Mouse (Mus musculus): Measurements from ENCODE around the gene Olfr628. TPM values are rescaled to one million over a fixed set of nuclear protein-coding genes. Genes with fewer than 3 reads are reported as not detected.
"Not testable (repeated sequence)": the region's sequence is repeated elsewhere in the genome, so short reads cannot be mapped to it uniquely, and the experiment has no call there.

The Olfr628 gene
- polyA plus RNA-seq (2021), result not detected

GRCm38 (mm10) chr7:103730074-103730473, at the start of gene Olfr628:
Gene Olfr628, plus strand, starts transcription at chr7:103730374.
- in situ Hi-C loops (cut with MboI; ENCODE audit: low pct_unique_long_range_greater_than_20kb), result no loop called here
- ChIA-PET POLR2A (no interaction called here), CTCF (no interaction called here)
- ATAC-seq, result no peak
- DNase-seq (ENCODE audit: low read depth, low spot score), result no peak
- no peaks in the 10 kb centered on the region for H3K27me3 ChIP-seq
- TF ChIP-seq CTCF (IDR thresholded peaks at IDR 0.05), result no peak

GRCm38 (mm10) chr7:103682420-103682819, 47.8 kb upstream of the Olfr628 start, which contains the start of gene Olfr625-ps1:
Gene Olfr625-ps1, plus strand, starts transcription at chr7:103682720.
- TF ChIP-seq CTCF (IDR thresholded peaks at IDR 0.05), result no peak
- in situ Hi-C loops (cut with MboI; ENCODE audit: low pct_unique_long_range_greater_than_20kb), result no loop called here
- POLR2A ChIA-PET, result no interaction called here
- no peaks in the 10 kb centered on the region for H3K27me3 ChIP-seq
- ATAC-seq, result no peak
- CTCF ChIA-PET, result no interaction called here
- DNase-seq (ENCODE audit: low read depth, low spot score), result no peak

- ChIA-PET CTCF (no interaction called here), POLR2A (no interaction called here)
Measured at GRCm38 (mm10) chr7:103699469-103699868, 30.7 kb upstream of the Olfr628 start.

DNA sequence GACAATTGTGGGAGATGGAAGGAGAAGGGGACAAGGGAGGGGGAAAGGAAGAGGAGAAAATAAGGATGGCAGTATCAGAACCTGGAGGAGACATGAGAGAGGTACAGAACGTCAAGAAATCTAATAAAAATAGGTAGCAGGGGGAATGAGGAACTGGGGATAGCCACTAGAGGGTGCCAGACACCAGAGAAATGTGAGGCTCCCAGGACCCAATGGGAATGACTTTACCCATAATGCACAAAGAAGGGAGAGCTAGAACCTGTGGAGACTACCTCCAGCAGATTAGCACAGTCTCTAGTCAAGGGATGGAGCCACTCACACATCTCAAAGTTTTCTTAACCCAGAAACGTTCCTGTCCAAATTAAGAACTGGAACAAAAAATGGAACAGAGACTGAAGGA, 18.1 kb upstream of the Olfr628 start:
- no peak for TF ChIP-seq CTCF (IDR thresholded peaks at IDR 0.05)
- no peak for ATAC-seq
- H3K27me3 ChIP-seq, result no peaks in the 10 kb centered on the region
- no peak for DNase-seq (ENCODE audit: low read depth, low spot score)
- CTCF ChIA-PET, result no interaction called here
- in situ Hi-C loops (cut with MboI; ENCODE audit: low pct_unique_long_range_greater_than_20kb), result no loop called here
- POLR2A ChIA-PET, result no interaction called here

More at GRCm38 (mm10) chr7:103699469-103699868, 30.7 kb upstream of the Olfr628 start:
- no peak for DNase-seq (ENCODE audit: low read depth, low spot score)
- TF ChIP-seq CTCF (IDR thresholded peaks at IDR 0.05), result no peak
- no peaks in the 10 kb centered on the region for H3K27me3 ChIP-seq
- in situ Hi-C loops (cut with MboI; ENCODE audit: low pct_unique_long_range_greater_than_20kb), result no loop called here
- ATAC-seq, result no peak

- H3K27me3 ChIP-seq, result no peaks in the 10 kb centered on the region
- ChIA-PET POLR2A (no interaction called here), CTCF (no interaction called here)
- in situ Hi-C loops (cut with MboI; ENCODE audit: low pct_unique_long_range_greater_than_20kb), result no loop called here
- DNase-seq (ENCODE audit: low read depth, low spot score) (no peak), ATAC-seq (no peak)
- TF ChIP-seq CTCF (IDR thresholded peaks at IDR 0.05), result no peak
Measured at GRCm38 (mm10) chr7:103714371-103714770, 15.8 kb upstream of the Olfr628 start, which contains the start of gene Olfr243. Gene Olfr243, plus strand, starts transcription at chr7:103714671.

GRCm38 (mm10) chr7:103716398-103716797, 13.8 kb upstream of the Olfr628 start:
- ATAC-seq; DNase-seq (ENCODE audit: low read depth, low spot score); POLR2A ChIA-PET; H3K27me3 ChIP-seq; in situ Hi-C loops (cut with MboI; ENCODE audit: low pct_unique_long_range_greater_than_20kb); CTCF ChIA-PET: not testable (repeated sequence)

DNA sequence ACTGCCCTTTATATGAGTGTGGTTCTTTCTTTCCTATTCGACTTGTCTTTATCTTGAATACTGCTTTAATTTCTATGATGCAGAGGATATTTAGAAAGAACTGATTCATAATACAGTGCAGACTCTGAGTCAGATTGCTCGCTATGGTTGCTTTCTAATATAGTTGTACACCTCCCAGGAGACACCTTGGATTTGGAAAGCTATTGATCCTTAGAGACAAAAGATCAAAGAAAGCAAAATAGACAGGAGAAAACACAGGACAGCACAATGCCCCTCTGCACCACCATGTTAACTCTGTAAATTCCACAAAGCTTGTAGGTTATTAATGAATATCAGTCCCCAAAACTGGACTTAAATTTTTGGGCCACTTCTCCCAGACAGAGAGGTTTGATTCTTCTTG, 14.7 kb downstream of the Olfr628 start, which contains the start of gene Olfr629:
Olfr629 (minus strand) TSS at position 101 of the 400 bp plus-strand sequence.
- ChIA-PET POLR2A (no interaction called here), CTCF (no interaction called here)
- ATAC-seq (no peak), DNase-seq (ENCODE audit: low read depth, low spot score) (no peak)
- no peaks in the 10 kb centered on the region for H3K27me3 ChIP-seq
- in situ Hi-C loops (cut with MboI; ENCODE audit: low pct_unique_long_range_greater_than_20kb), result no loop called here
- TF ChIP-seq CTCF (IDR thresholded peaks at IDR 0.05), result no peak

GRCm38 (mm10) chr7:103757233-103757632, 27.1 kb downstream of the Olfr628 start, which contains the start of gene Olfr630:
Gene Olfr630, minus strand, starts transcription at chr7:103757333.
- in situ Hi-C loops (cut with MboI; ENCODE audit: low pct_unique_long_range_greater_than_20kb), result no loop called here
- ChIA-PET CTCF (no interaction called here), POLR2A (no interaction called here)
- ATAC-seq (no peak), DNase-seq (ENCODE audit: low read depth, low spot score) (no peak)
- no peaks in the 10 kb centered on the region for H3K27me3 ChIP-seq
- TF ChIP-seq CTCF (IDR thresholded peaks at IDR 0.05), result no peak

DNA sequence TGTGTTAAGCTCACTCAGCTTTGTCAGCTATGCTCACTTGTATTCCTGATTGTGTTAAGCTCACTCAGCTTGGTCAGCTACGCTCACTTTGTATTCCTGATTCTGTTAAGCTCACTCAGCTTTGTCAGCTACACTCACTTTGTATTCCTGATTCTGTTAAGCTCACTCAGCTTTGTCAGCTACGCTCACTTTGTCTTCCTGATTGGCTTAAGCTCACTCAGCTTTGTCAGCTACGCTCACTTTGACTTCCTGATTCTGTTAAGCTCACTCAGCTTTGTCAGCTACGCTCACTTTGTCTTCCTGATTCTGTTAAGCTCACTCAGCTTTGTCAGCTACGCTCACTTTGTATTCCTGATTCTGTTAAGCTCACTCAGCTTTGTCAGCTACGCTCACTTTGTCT, 32.0 kb downstream of the Olfr628 start:
- CTCF ChIA-PET; DNase-seq (ENCODE audit: low read depth, low spot score); in situ Hi-C loops (cut with MboI; ENCODE audit: low pct_unique_long_range_greater_than_20kb); H3K27me3 ChIP-seq; ATAC-seq; POLR2A ChIA-PET: not testable (repeated sequence)

DNA sequence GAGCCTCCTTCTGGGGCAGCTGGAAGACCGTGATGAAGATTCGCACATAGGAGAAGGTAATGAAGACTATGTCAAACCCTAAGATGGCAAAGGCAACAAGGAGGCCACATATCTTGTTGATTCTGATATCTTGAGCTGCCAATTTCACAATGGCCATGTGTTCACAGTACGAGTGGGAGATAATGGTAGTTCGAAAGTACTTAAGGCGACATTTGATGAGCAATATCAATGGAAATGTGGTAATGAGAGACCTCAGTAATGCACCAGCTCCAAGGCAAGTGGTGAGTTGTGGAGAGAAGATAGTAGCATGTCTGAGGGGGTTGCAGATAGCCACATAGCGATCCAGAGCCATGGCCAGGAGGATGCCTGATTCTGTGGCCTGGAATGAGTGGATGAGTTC, 37.5 kb downstream of the Olfr628 start:
- H3K27me3 ChIP-seq; CTCF ChIA-PET; in situ Hi-C loops (cut with MboI; ENCODE audit: low pct_unique_long_range_greater_than_20kb); POLR2A ChIA-PET; ATAC-seq; DNase-seq (ENCODE audit: low read depth, low spot score): not testable (repeated sequence)

DNA sequence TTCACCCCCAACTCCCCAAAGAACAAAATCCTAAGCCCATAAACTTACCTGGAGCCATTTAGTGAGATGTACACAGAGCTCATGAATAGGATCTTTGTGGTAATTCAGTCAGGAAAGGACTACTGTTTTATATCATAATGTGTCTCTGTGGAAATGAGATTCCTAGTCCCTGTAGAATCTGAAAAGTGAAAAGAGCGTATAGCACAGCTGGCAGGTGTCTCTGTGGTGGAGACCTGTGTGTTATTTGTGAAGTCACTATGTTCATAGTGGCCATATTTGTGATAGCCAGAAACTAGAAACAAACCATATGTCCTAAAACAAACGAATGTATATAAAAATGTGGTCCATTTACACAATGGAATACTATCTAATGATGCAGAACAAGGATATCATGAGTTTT, 41.3 kb downstream of the Olfr628 start, which contains the start of gene Olfr69:
Olfr69 (minus strand) TSS at position 101 of the 400 bp plus-strand sequence.
- no peaks in the 10 kb centered on the region for H3K27me3 ChIP-seq
- in situ Hi-C loops (cut with MboI; ENCODE audit: low pct_unique_long_range_greater_than_20kb), result no loop called here
- ChIA-PET POLR2A (no interaction called here), CTCF (no interaction called here)
- TF ChIP-seq CTCF (IDR thresholded peaks at IDR 0.05), result no peak
- ATAC-seq (no peak), DNase-seq (ENCODE audit: low read depth, low spot score) (no peak)

GRCm38 (mm10) chr7:103777652-103778051, 47.5 kb downstream of the Olfr628 start:
- CTCF ChIA-PET; ATAC-seq; POLR2A ChIA-PET; in situ Hi-C loops (cut with MboI; ENCODE audit: low pct_unique_long_range_greater_than_20kb); DNase-seq (ENCODE audit: low read depth, low spot score); H3K27me3 ChIP-seq: not testable (repeated sequence)
